Mouse (Mus musculus): ENCODE results near the gene Coq4.

The Coq4 gene

DNA sequence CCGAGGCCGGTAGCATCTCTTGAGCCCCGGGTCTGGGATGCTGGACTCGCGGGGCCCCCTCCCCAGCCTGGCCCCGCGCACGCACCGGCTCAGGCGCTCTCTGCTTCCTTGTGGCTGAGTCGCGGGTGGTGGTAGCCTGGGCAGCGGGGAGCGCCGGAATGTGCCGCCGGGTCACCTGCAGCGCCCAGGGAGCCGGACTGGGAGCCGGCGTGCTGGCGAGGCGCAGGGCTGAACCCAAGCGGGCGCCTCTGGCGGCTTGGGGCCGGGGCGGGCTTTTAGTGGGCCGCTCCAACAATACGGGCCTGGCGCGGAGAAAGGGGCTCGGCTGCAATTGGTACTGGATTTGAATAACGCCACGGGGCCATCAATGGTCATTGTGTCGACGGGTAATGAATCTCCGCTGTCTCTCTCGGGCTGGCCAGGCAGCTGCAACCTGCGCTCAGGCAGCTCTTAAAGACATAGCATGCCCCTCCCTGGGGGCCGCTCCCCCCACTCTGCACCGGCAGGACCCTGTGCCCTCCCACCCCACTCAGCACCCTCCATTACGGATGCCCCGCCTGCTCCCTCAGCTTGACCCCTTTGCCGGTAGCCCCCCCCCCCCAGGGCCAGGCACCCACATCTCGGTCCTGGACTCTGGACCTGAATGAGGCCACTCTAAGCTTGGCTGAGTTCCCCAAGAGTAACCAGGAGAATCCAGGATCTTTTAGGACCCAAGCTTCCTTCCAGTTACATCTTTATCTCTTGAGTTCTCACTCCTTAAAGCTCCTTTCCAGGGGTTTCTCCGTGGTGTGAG lies 59.0 kb downstream of the Coq4 start:
- DNase-seq (ENCODE audit: low read depth, low spot score): no peak

DNA sequence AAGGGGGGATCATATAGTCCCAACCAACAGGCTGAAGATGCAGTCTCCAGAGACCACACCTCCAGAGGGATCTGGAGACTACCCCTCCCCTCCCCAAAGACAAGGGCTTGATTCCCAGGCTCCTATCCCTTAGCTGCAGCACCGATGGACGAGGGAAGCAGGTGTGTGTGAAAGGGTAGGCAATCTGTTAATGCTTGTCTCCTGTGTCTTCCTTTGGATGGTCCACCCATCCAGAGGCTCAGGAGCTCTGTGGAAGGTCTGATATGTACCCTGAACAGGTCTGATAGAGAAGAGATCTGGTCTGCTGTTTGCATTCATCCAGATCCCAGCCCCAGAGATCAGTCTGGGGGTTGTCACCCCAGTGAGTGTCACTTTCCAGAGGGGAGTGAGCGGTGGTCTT lies 59.6 kb downstream of the Coq4 start:
- no peak for DNase-seq (ENCODE audit: low read depth, low spot score)

All from WW6 (cell line).